Mouse (Mus musculus) E14TG2a.4 (cell line): ENCODE results near the gene Hmga1b.

Experiments used
- CTCF ChIP-seq: conservative IDR thresholded peaks from 2 replicates; pipeline ENCODE4 v1.5.1; 2014; ENCODE audit warnings: low read length
- POU5F1 ChIP-seq: IDR thresholded peaks from 2 replicates; pipeline ENCODE4 v1.6.1; 2014; ENCODE audit warnings: low read length, borderline replicate concordance

GRCm38 (mm10) chr11:120730331-120730870 is 32.2 kb upstream of the Hmga1b start:
- TF ChIP-seq CTCF (no peak), POU5F1 (no peak)
